Mouse (Mus musculus) left cerebral cortex, adult 9 months (tissue): ENCODE results near the gene Ap5z1.

ENCODE experiments used
- DNase-seq, 2 experiments: peaks; one replicate each; pipeline ENCODE4 v3.0.0; 2022; ENCODE audit warnings: low spot score in 2 of 2

Gene Ap5z1

DNA sequence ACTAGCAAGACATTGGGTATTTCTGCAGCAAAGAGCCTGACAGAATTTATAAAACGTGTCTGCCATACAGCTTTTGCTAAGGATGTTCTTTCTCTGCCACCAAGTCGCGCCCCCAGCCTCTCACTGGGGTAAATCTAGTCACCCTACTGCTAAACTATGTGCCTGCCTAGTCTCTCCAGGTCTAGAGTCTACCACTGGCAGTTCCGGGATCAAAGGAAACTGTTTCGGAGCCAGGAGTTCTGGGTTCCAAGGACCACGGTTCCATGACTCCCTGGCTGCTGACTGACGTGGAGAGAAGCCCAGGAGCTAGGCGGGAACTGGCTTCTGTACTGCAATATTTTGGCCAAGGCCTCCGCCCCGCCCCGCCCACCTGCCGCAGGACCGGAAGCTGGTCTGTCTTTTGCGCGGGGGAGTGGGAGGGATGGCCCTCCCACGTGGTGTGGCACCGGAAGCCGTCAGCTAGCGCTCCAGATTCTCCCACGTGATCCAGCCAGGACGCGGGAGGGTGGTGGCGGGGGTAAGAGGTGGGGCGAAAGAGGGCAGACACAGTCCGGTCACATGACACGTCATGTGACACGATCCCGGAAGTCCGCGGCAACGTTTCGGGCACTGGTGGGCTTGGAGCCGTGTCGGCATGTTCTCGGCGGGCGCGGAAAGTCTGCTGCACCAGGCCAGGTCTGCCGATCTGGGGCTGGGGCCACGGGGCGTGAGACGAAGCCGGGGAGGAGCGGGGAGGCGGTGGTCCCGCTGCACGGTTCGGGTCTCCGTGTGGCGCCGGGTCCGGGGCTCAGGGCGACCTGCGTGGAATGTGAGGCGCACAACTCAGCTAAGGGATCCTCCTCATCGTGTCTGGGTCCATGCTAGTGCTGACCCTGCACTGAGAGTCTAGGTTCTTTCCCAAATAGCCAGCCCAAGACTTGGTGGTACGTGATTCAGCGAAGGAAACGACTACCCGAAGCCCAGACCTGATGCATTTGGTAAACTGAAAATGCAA lies at the start of gene Ap5z1:
Gene Ap5z1, plus strand, starts transcription at position 484 of the 994 bp plus-strand sequence.
- peak; percentile 88 to 92 for DNase-seq

DNA sequence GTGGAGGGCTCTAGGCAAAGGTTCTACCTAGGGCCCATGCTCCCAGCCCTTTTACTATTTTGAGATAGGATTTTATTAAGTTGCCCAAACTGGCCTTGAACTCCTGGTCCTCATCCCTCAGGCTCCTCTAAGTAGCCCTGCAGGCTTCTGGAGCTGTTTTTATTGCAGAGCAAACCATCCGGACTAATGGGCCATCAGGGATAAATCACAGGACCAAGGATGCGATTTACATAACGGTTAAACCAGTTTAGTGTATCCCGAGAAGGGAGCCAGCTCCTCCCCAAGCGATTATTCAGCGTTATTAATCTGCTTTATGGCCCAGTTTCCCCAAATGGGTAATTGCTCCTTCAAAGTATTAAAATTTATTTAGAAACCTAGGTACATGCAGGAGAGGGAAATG lies 48.3 kb upstream of the Ap5z1 start:
- no peak for DNase-seq

DNA sequence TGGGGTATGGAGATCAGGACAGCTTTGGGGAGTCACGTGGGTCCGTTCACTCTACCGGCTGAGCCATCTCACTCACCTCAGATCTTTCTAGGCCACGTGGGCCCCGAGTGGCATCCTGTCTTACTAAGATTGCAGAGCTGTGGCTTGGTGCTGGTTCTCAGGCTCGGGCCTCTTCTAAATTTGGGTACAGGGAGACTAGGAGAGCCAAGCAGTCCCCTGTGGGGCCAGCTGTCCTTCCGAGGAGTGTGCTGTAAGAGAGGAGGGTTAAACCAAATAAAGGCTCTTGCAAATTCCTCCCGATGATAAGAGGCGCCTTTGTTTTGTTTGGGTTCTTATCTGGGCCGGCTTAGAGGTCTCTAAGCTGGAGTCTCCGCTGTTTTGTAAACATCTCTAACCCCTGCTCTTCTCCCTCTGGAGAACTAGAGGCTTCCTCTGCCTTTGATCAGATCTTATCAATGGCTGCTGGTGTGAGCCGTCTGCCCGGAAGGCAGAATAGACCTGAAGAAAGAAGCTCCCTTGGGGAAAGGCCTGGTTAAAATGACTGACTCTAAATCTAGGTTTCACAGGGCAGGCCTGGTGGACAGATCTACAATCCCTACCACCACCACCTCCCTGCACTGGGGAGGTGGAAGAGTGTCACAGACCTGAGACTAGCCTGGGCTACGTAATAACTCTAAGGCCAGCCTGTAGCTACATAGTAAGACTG lies 47.5 kb upstream of the Ap5z1 start:
- DNase-seq = no peak

DNA sequence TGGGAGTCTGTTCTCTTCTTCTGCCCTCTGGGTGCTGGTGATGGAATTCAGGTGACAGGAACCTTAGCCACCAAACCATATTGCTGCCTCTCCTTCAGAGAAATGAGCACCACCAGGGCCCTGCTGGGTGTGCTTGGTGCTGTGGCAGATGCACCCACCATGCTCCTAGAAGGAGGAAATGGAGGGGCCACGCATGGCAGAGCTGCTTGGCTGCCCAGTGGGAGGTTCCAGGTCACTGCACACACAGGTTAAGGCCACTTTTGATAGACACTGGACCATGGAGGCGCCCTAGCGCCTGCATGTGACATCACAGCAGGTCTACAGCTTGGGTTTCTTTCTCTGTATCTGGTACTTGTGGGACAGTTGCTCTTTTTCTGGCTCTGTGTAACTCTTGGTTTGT lies 46.6 kb upstream of the Ap5z1 start:
- no peak for DNase-seq

GRCm38 (mm10) chr5:142417876-142418275 lies 45.9 kb upstream of the Ap5z1 start:
- no peak for DNase-seq

- no peak for DNase-seq
Measured at GRCm38 (mm10) chr5:142418419-142418818, 45.3 kb upstream of the Ap5z1 start.

DNA sequence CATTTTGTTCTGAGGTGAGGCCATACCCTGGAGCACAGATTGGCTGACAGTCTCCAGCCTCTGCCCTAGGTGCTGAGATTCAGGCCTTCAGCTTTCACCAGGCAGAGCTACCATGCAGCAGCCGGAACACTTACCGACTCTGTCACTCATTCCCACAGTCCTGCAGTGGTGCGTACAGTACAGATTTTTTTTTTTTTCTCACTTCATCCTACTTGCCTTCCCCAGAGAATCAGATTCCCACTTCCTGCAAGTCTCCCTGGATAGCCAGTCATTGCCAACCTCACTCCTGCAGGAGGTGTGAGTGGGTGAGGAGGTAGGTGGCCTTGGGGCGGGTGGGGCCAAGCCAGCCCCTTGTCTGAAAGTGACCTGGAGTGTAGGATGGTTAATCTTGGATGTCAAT lies 43.4 kb upstream of the Ap5z1 start:
- no peak for DNase-seq

GRCm38 (mm10) chr5:142420920-142421319 lies 42.8 kb upstream of the Ap5z1 start:
- DNase-seq = no peak

GRCm38 (mm10) chr5:142421886-142422285 lies 41.9 kb upstream of the Ap5z1 start:
- no peak for DNase-seq

GRCm38 (mm10) chr5:142423141-142423540 lies 40.6 kb upstream of the Ap5z1 start:
- no peak for DNase-seq

GRCm38 (mm10) chr5:142423701-142424100 lies 40.0 kb upstream of the Ap5z1 start:
- no peak for DNase-seq

- DNase-seq = no peak
Measured at GRCm38 (mm10) chr5:142424627-142425349, 39.0 kb upstream of the Ap5z1 start.

DNA sequence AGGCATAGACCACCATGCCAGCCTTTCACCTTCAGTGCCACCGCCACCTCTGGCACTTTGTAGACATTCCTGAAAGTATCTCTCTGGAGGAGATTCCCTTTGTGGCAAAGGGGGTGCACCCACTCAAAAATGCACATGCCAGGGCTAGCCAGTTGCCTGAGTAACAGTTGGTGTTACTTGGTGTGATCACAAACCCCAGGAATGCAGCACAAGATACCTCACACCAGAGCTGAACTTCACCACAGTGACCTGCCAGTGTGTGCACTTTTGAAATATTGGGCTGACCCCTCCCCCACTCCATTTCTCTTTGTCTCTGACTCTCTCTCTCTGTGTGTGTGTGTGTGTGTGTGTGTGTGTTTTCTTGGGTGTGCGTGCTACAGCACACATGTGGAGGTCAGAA lies 37.3 kb upstream of the Ap5z1 start:
- no peak for DNase-seq

DNA sequence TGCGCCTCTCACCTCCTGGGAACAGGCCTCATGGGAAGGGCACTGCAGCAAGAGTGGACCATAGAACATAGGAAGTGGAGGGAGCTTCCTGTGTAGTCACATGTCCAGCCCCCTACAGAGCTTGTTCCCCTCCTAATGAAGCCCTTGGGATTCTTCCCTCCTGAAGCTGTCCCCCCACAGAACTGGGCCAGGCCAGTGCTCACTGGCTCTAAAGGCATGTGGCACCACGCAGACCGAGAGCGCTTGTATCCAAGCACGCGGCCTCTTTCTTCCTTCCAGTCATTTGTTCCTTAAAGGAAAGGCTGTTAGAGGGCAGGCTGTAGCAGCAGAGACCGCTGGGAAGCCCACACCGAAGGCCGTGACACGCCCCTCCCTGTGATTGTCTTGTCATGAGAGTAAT lies 35.9 kb upstream of the Ap5z1 start:
- DNase-seq = no peak

DNA sequence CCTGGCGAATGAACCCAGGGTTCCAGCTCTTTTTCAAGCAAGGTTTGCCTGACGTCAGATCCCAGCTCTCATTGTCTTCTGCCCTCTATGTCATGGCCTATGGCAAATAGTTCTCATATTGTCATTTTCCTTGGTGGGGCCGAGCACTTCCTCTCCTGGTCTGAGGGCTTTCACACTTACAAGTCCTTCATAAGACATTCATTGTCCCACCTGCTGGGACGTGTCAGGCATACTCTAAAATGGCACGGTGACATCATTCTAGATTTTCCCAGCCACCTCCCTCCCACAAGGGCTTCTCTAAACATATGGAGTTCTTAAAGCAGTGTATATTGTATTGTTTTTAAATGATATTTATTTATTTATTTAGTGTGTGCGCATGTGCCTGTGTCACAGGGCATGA lies 35.1 kb upstream of the Ap5z1 start:
- no peak for DNase-seq

- DNase-seq = no peak
Measured at GRCm38 (mm10) chr5:142431029-142431428, 32.7 kb upstream of the Ap5z1 start.

DNA sequence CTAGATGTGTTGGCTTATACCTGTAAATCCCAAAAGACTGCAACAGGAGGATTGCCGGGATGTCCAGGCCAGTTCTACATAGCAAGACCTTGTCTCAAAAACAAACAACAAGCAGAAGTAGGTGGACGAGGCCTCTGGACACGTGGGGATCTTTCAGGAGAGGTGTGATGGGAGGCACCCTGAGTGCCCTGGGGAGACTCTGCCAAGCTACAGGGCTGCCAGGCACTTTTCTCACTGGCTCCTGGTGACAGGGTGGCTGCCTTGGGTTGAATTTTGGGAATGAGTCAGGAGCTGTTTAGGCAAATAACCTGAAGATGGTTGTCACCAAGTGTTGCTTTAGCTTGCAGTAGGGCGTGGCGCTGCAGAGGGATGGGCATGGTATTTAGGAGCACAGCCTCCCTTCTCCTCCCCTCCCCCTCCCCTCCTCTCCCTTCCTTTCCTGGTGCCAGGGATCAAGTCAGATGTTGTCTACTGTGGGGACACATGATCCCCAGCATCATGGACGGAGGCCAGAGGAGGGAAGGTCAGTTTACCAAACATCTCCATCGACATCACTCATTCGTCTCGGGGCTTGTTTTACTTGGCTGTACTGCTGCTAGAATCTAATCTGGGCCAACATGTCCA lies 31.8 kb upstream of the Ap5z1 start:
- DNase-seq = no peak

DNA sequence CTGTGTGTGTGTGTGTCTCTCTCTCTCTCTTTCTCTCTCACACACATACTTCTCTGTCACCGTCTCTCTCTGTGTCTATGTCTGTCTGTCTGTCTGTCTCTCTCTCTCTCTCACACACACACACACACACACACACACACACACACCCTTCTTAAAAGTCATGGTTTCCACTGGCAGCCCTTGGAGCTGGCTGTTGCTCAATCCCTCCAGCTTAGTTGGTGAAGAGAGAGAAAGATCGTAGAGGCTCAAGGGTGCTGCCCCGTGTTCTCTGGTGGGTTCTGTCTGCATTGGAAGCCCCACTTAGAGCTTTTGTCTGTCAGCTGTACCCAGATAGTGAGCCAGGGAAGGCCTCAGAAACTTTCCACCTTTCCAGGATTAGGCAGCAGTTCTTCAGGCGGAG lies 31.0 kb upstream of the Ap5z1 start:
- no peak for DNase-seq

DNA sequence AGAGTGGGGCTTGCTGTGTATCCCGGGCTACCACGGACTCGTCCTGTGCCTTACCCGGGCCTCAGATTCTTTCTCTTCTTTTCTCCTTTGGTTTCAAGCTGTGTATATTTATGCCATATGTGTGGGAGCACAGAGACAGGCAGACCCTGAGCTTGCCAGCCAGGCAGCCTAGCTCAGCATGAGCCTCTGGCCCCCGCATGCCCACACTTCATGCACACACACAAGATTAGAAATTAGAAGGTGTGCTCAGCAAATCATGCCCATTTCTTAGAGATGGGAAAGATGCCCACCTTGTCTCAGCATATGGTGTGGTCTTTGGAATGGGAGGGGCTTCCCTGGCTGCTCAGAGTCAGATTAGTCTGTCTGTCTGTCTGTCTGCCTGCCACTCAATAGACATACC lies 29.7 kb upstream of the Ap5z1 start:
- peak; percentile 68 to 77 for DNase-seq

- DNase-seq = no peak
Measured at GRCm38 (mm10) chr5:142435736-142436135, 28.0 kb upstream of the Ap5z1 start.

- peak in 1 of 2 experiments; percentile 73 for DNase-seq
Measured at GRCm38 (mm10) chr5:142438380-142438938, 25.3 kb upstream of the Ap5z1 start.
